Mouse (Mus musculus) intestine, postnatal 0 days (tissue): ENCODE results near the gene Nynrin. TPM values are rescaled to one million over a fixed set of nuclear protein-coding genes. Genes with fewer than 3 reads are reported as not detected.

Experiments
- ATAC-seq: fragments of 200-750 bp; cut with Nextera tagmentation; 2 replicates; pipeline ENCODE4 v1.8.0; 2017; ENCODE audit warnings: mild to moderate bottlenecking, moderate TSS enrichment, moderate library complexity
- H3K27ac ChIP-seq: fragments of 300-500 bp; sonication (generic); 2 replicates; pipeline ENCODE4 v1.5.1; 2014; ENCODE audit warnings: mild to moderate bottlenecking, low read depth, low read length, moderate library complexity
- H3K27me3 ChIP-seq: fragments of 300-500 bp; sonication (generic); replicated peaks from 2 replicates; pipeline ENCODE4 v1.6.1; 2014; ENCODE audit warnings: low read length, mixed read lengths; ENCODE audit not compliant: control insufficient read depth, insufficient read depth
- H3K36me3 ChIP-seq: fragments of 300-500 bp; sonication (generic); 2 replicates; pipeline ENCODE4 v1.6.1; 2014; ENCODE audit warnings: mild to moderate bottlenecking, moderate library complexity; ENCODE audit not compliant: control insufficient read depth, insufficient read depth
- H3K4me1 ChIP-seq: fragments of 300-500 bp; sonication (generic); replicated peaks from 2 replicates; pipeline ENCODE4 v1.6.1; 2014; ENCODE audit warnings: antibody characterized with exemption, low read length, mixed read lengths; ENCODE audit not compliant: control insufficient read depth, insufficient read depth
- H3K4me2 ChIP-seq: fragments of 300-500 bp; sonication (generic); replicated peaks from 2 replicates; pipeline ENCODE4 v1.6.1; 2014; ENCODE audit warnings: low read depth, mild to moderate bottlenecking, moderate library complexity
- H3K4me3 ChIP-seq: fragments of 300-500 bp; sonication (generic); 2 replicates; pipeline ENCODE4 v1.5.1; 2014; ENCODE audit warnings: low read depth, low read length
- H3K9ac ChIP-seq: fragments of 300-500 bp; sonication (generic); 2 replicates; pipeline ENCODE4 v1.6.1; 2014; ENCODE audit warnings: mild to moderate bottlenecking, low read depth, low read length
- H3K9me3 ChIP-seq: fragments of 300-500 bp; sonication (generic); 2 replicates; pipeline ENCODE4 v1.6.1; 2016; ENCODE audit warnings: mixed run types; ENCODE audit not compliant: control insufficient read depth
- CTCF ChIP-seq: sonication (generic); IDR thresholded peaks from 2 replicates; pipeline ENCODE4 v1.5.1; 2016; ENCODE audit warnings: low read depth, mild to moderate bottlenecking, control low read depth, antibody characterized with exemption, moderate library complexity
- WGBS: fragments of 180-500 bp; shearing (Covaris S2); extraction: QIAGEN DNeasy Blood & Tissue Kit; methylation state at CpG from one replicate; pipeline ENCODE4 v1.1.7; 2014; 5-methylcytosine and 5-hydroxymethylcytosine counted together
- polyA plus RNA-seq: library from polyadenylated mRNA; unstranded; fragments of >200 nt; fragmentation: Nextera tagmentation; extraction: Ambion mirVana; gene quantifications from 2 replicates; pipeline ENCODE4 v1.2.1, GENCODE M21; 2015

Nynrin gene
- polyA plus RNA-seq, 1 experiment from 2014 or later = 2.2 TPM

DNA sequence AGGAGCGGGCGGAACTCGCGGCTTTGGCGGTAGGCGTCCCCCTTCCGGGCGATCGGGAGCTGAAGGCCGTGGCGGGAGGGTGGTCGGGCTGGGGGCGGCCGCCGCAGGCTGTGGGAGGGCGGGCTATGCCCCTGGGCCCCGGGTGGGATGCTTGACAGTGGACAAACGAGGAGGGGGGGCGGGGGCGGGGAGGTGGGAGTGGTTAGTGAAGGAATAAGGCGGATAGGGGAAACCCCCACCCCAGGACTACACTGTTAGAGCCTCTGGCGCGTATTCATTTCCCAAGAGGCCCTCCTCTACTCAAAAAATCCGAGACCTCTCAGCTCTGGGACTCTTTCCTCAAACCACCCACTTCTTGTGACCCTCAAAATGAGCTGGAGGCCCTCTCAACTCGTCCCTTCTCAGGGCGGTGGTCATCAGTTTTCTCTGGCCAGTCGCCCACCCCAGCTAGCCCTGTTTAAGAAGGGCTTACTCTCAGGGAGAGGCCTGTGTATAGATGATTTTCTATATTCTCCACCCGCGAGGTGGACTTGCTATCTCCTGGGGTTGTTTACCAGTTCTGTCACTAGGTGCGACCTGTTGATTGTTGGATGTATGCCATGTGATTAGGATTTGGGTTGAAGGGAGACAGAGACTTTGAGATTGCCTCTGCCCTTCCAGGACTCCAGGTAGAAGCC lies 31.4 kb downstream of the Nynrin start:
- Histone ChIP-seq H3K9me3 (no peaks in the 10 kb centered on the region), H3K4me3 (peak overlapping the region; percentile 81), H3K27me3 (no peaks in the 10 kb centered on the region), H3K4me1 (peaks cover 18% of the 10 kb centered on the region), H3K4me2 (peak overlapping the region; percentile 86), H3K36me3 (peaks cover 39% of the 10 kb centered on the region), H3K9ac (peak overlapping the region; percentile 92), H3K27ac (peak overlapping the region; percentile 97)
- 0% methylated on average over 24 of the region's 30 CpGs for WGBS
- peak; percentile 12 for ATAC-seq
- peak; percentile 1; the same call in 1 of the 2 replicates for TF ChIP-seq CTCF

DNA sequence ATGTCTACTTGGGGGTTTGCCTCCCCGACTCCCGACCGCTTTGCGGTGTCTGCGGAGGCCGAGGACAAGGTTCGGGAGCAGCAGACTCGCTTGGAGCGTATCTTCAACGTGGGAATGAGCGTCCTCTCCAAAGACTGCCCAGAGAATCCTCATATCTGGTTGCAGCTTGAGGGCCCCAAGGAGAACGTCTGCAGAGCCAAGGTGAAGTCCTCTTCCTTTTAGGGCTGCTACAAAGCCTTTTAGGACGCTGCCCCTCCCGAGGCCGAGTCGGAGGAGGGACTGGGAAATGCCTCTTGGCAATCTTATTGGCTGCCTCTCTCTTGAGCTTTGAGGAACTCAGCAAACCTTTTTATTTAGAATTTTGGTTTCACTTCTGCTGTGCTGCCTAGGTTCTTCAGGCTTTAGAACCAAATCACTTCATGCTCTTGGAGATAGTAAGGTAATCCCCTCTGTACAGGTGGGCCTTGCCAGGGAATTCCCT lies 32.0 kb downstream of the Nynrin start:
- H3K9ac ChIP-seq = peak overlapping the region; percentile 92
- peak overlapping the region; percentile 81 for H3K4me3 ChIP-seq
- no peak for ATAC-seq
- peak overlapping the region; percentile 86 for H3K4me2 ChIP-seq
- peak overlapping the region; percentile 97; the same call in 1 of the 2 replicates for H3K27ac ChIP-seq
- H3K9me3 ChIP-seq = no peaks in the 10 kb centered on the region
- H3K4me1 ChIP-seq = peaks cover 18% of the 10 kb centered on the region
- TF ChIP-seq CTCF = no peak
- H3K27me3 ChIP-seq = no peaks in the 10 kb centered on the region
- peaks cover 45% of the 10 kb centered on the region for H3K36me3 ChIP-seq
- WGBS = 3% methylated on average over 16 of the region's 16 CpGs

DNA sequence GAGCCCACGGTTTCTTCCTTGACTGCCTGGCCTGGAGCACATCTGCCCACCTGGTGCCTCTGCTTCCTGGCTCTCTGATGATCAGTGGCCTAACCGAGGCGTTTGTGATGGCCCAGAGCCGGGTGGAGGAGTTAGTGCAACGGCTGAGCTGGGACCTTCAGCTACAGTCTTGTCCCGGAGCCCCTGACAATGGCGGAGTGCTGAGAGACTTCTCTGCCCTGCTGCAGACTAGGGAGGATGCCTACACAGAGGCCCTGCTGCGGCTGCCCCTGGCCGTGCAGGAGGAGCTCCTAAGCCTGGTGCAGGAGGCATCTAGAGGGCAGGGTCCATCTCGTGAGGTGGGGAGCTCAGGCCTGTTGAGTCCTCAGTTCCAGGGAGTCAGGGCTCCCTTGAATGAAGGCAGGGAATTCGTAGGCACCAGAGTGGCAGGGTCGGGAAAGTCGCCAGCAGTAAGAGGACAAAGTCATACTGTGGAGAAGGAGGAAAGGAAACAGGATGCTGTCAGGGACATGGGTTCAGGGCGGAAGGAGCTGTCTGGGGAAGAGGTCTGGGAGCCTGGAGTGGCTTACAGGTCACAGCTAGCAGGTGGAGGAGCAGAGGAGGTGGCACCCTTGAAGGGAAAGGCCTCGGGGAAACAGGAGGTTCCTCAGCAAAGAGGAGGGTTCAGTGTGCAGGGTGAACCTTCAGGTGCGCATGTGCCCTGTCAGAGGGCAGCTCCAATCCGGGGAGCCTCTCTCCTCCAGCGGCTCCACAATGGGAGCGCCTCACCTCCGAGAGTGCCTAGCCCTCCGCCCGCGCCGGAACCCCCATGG lies 33.0 kb downstream of the Nynrin start:
- Histone ChIP-seq H3K4me2 (peak overlapping the region; percentile 86), H3K9me3 (no peaks in the 10 kb centered on the region), H3K27ac (no peak overlapping the region), H3K9ac (no peak overlapping the region), H3K4me3 (0 out of 2 replicates have a peak overlapping the region, but pooled peaks have one; percentile 81), H3K27me3 (no peaks in the 10 kb centered on the region), H3K36me3 (peaks cover 52% of the 10 kb centered on the region), H3K4me1 (peaks cover 18% of the 10 kb centered on the region)
- WGBS = 79% methylated on average over 24 of the region's 24 CpGs
- no peak for TF ChIP-seq CTCF
- ATAC-seq = no peak

DNA sequence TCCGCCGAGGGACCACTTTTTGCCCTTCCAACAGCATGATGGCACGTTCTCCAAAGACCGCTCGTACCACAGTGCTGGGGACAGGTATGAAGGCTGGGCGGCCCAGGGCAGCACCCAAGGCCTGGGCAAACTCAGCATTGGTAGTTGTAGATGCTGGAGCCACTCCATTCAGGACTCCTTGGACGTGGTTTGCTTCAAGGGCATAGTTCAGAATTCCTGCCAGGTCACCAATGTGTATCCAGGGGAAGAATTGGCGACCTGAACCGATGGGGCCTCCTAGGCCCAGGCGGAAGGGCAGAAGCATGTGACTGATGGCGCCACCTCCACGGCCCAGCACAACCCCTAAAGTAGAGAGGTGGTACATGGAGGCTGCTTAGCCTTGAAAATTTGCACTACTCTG lies 43.9 kb downstream of the Nynrin start:
- Histone ChIP-seq H3K27me3 (no peaks in the 10 kb centered on the region), H3K4me1 (peaks cover 4% of the 10 kb centered on the region), H3K27ac (peak overlapping the region; percentile 54; the same call in 1 of the 2 replicates), H3K9ac (no peak overlapping the region), H3K4me3 (no peak overlapping the region), H3K36me3 (peaks cover 47% of the 10 kb centered on the region), H3K9me3 (no peaks in the 10 kb centered on the region), H3K4me2 (no peak overlapping the region)
- ATAC-seq = no peak
- TF ChIP-seq CTCF = no peak
- WGBS = 81% methylated on average over 12 of the region's 12 CpGs

DNA sequence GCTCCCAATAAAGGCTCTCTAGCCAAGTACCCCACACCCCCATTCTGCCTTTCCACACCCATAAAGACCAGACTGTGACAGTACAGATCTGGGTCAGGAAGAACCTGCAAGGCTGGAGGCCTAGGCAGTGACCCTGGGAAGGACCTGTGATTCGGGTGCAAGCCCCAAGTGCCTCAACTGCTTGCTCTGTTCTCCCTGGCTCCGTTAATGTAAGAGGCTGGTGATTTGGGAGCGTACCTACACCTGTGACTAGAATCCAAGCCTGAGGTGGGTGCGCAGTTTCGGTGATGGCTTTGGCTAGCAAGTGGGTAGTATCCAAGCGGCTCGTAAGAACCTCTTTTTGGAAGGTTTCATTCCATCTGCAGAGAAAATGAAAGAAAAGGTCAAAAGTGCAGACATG lies 45.1 kb downstream of the Nynrin start:
- H3K27ac ChIP-seq = no peak overlapping the region
- no peak for ATAC-seq
- 91% methylated on average over 7 of the region's 7 CpGs for WGBS
- H3K36me3 ChIP-seq = peaks cover 37% of the 10 kb centered on the region
- H3K4me3 ChIP-seq = no peak overlapping the region
- no peaks in the 10 kb centered on the region for H3K27me3 ChIP-seq
- H3K9me3 ChIP-seq = no peaks in the 10 kb centered on the region
- H3K4me2 ChIP-seq = peak overlapping the region; percentile 92; the same call in 1 of the 2 replicates
- H3K4me1 ChIP-seq = peaks cover 4% of the 10 kb centered on the region
- no peak for TF ChIP-seq CTCF
- no peak overlapping the region for H3K9ac ChIP-seq
